ENCODE assay signal across 31 mouse cellular contexts in the genomic region with DNA sequence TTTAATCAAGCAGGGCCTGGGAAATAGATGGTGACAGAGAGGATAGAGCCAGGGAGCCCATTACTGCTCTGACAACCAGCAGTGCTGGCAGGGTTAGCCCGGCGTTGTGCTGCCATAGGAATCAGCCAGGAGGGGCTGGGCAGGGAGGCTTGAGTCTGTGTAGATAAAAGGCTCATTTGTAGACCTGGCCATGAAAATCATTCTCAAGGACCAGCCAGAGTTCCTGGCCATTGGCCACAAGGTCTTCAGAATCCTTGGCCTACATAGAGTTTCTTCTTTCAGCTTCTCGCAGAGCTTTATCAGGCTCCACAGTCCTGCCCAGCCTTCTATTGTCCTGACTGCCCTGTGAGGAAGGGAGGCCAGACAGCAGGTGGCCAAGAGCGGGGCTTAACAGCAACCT. TPM values are rescaled to one million over a fixed set of nuclear protein-coding genes. Genes with fewer than 3 reads are reported as not detected.
DNase-seq lines count a peak whose midpoint lies in the region; ATAC-seq and TF ChIP-seq lines count a peak whose summit lies in the region.
"Had no signal": no experiment of that assay in that cellular context is flagged by ENCODE, and none has a peak within 500 bp of the region (broad histone marks: within the 10 kb centered on the region; RNA-seq: fewer than 3 reads in every experiment).

No protein-coding gene starts in this region.

- no peak overlapping the region for H3K9ac ChIP-seq in intestine, embryonic 14.5 days (ENCODE audit: low read length)
- H3K9ac ChIP-seq in intestine, postnatal 0 days (ENCODE audit: low read depth, low read length): no peak overlapping the region
- no peak overlapping the region for H3K9ac ChIP-seq in heart, adult 2 months (ENCODE audit: low read depth, low read length)
- H3K9ac ChIP-seq: forebrain, embryonic 12.5 days; heart, embryonic 13.5 days; hindbrain, embryonic 15.5 days; limb, embryonic 15.5 days; midbrain, embryonic 15.5 days; neural tube, embryonic 15.5 days had no signal

- no peak overlapping the region for H3K4me3 ChIP-seq in intestine, embryonic 14.5 days (ENCODE audit: low read depth, low read length)
- no peak overlapping the region for H3K4me3 ChIP-seq in intestine, postnatal 0 days (ENCODE audit: low read depth, low read length)
- no peak overlapping the region for H3K4me3 ChIP-seq in small intestine, adult 2 months (ENCODE audit: low read depth, low read length)
- H3K4me3 ChIP-seq in heart, adult 2 months: no peak overlapping the region
- H3K4me3 ChIP-seq: forebrain, embryonic 12.5 days; heart, embryonic 13.5 days; hindbrain, embryonic 15.5 days; limb, embryonic 15.5 days; midbrain, embryonic 15.5 days; neural tube, embryonic 15.5 days had no signal

- TF ChIP-seq EP300 in heart, adult 2 months (IDR thresholded peaks at IDR 0.05; ENCODE audit: insufficient read depth, low read depth, low read length): no peak

- no peak for DNase-seq in intestine, embryonic 14.5 days (ENCODE audit: low spot score)
- DNase-seq in retina, postnatal 1 day: peak; percentile 48
- DNase-seq in retina, embryonic 14.5 days (ENCODE audit: low spot score): no peak
- no peak for DNase-seq in right cerebral cortex, postnatal 4 days
- no peak for DNase-seq in heart, adult 2 months
- DNase-seq: cerebellum, adult 11-12 months; heart, adult 11 months; kidney, adult 18-20 months; kidney, postnatal 36 days; lung, postnatal 14 days had no signal

- TF ChIP-seq POLR2A in small intestine, adult 2 months (IDR thresholded peaks at IDR 0.05; ENCODE audit: low read depth, low read length): no peak
- no peak for TF ChIP-seq POLR2A in heart, adult 2 months (IDR thresholded peaks at IDR 0.05; ENCODE audit: insufficient read depth, low read depth, low read length)

- no peak for TF ChIP-seq CTCF in intestine, postnatal 0 days (IDR thresholded peaks at IDR 0.05; ENCODE audit: low read depth)
- no peak for TF ChIP-seq CTCF in small intestine, adult 2 months (IDR thresholded peaks at IDR 0.05; ENCODE audit: extremely low read depth, insufficient read length, insufficient replicate concordance, low read depth, low read length)
- TF ChIP-seq CTCF in heart, adult 2 months (IDR thresholded peaks at IDR 0.05): no peak

- H3K27ac ChIP-seq in intestine, embryonic 14.5 days (ENCODE audit: low read depth): peak overlapping the region; percentile 25; the same call in 1 of the 2 replicates
- no peak overlapping the region for H3K27ac ChIP-seq in intestine, postnatal 0 days (ENCODE audit: low read depth, low read length)
- peak overlapping the region; percentile 55; the same call in 1 of the 2 replicates for H3K27ac ChIP-seq in small intestine, adult 2 months (ENCODE audit: insufficient read depth, low read depth, low read length)
- H3K27ac ChIP-seq in heart, adult 2 months: no peak overlapping the region
- H3K27ac ChIP-seq: forebrain, embryonic 12.5 days; heart, embryonic 13.5 days; hindbrain, embryonic 15.5 days; limb, embryonic 15.5 days; midbrain, embryonic 15.5 days; neural tube, embryonic 15.5 days had no signal

- no peaks in the 10 kb centered on the region for H3K36me3 ChIP-seq in intestine, embryonic 14.5 days (ENCODE audit: control insufficient read depth, insufficient read depth, low read length)
- H3K36me3 ChIP-seq in intestine, postnatal 0 days (ENCODE audit: control insufficient read depth, insufficient read depth): no peaks in the 10 kb centered on the region
- H3K36me3 ChIP-seq in small intestine, adult 2 months (ENCODE audit: control insufficient read depth, insufficient read depth, low read length): no peaks in the 10 kb centered on the region
- no peaks in the 10 kb centered on the region for H3K36me3 ChIP-seq in heart, adult 2 months (ENCODE audit: control insufficient read depth, insufficient read depth, low read length)
- H3K36me3 ChIP-seq: forebrain, embryonic 12.5 days; heart, embryonic 13.5 days; hindbrain, embryonic 15.5 days; limb, embryonic 15.5 days; midbrain, embryonic 15.5 days; neural tube, embryonic 15.5 days had no signal

- no peak overlapping the region for H3K4me2 ChIP-seq in intestine, embryonic 14.5 days (ENCODE audit: low read length)
- no peak overlapping the region for H3K4me2 ChIP-seq in intestine, postnatal 0 days (replicated peaks; ENCODE audit: low read depth)
- H3K4me2 ChIP-seq: forebrain, embryonic 12.5 days; heart, embryonic 13.5 days; hindbrain, embryonic 15.5 days; limb, embryonic 15.5 days; midbrain, embryonic 15.5 days; neural tube, embryonic 15.5 days had no signal

- ATAC-seq in intestine, embryonic 14.5 days (replicated peaks; ENCODE audit: low FRiP score, low TSS enrichment, low read depth): no peak; the same call in 1 of the 2 replicates
- ATAC-seq in intestine, postnatal 0 days: no peak
- ATAC-seq: midbrain, embryonic 15.5 days had no signal

- H3K27me3 ChIP-seq in intestine, embryonic 14.5 days (replicated peaks; ENCODE audit: control insufficient read depth, insufficient read depth, low read length): no peaks in the 10 kb centered on the region
- H3K27me3 ChIP-seq in intestine, postnatal 0 days (replicated peaks; ENCODE audit: control insufficient read depth, insufficient read depth, low read length): no peaks in the 10 kb centered on the region
- no peaks in the 10 kb centered on the region for H3K27me3 ChIP-seq in small intestine, adult 2 months (ENCODE audit: control insufficient read depth, insufficient read depth, low read length)
- H3K27me3 ChIP-seq in heart, adult 2 months (ENCODE audit: control insufficient read depth, insufficient read depth, low read length): no peaks in the 10 kb centered on the region
- H3K27me3 ChIP-seq: CH12.LX; forebrain, embryonic 12.5 days; hindbrain, embryonic 15.5 days; megakaryocyte, embryonic 14.5 days; midbrain, embryonic 15.5 days; neural tube, embryonic 15.5 days had no signal

- H3K9me3 ChIP-seq in intestine, embryonic 14.5 days (ENCODE audit: control insufficient read depth, low read length): no peaks in the 10 kb centered on the region
- no peaks in the 10 kb centered on the region for H3K9me3 ChIP-seq in intestine, postnatal 0 days (ENCODE audit: control insufficient read depth)
- H3K9me3 ChIP-seq: forebrain, embryonic 12.5 days; heart, embryonic 13.5 days; hindbrain, embryonic 15.5 days; limb, embryonic 15.5 days; megakaryocyte, embryonic 14.5 days; midbrain, embryonic 15.5 days; neural tube, embryonic 15.5 days had no signal

- intact Hi-C loops in heart, adult 2 months (cut with DNase I): loop anchor here (5.0 kb wide), 1 partner anchor 38 kb away; no protein-coding TSS in a partner anchor

- peaks cover 39% of the 10 kb centered on the region for H3K4me1 ChIP-seq in intestine, embryonic 14.5 days (replicated peaks; ENCODE audit: control insufficient read depth, insufficient read depth, low read length)
- H3K4me1 ChIP-seq in intestine, postnatal 0 days (replicated peaks; ENCODE audit: control insufficient read depth, insufficient read depth, low read length): no peaks in the 10 kb centered on the region
- peaks cover 11% of the 10 kb centered on the region for H3K4me1 ChIP-seq in small intestine, adult 2 months (ENCODE audit: control insufficient read depth, insufficient read depth, insufficient read length, low read length)
- no peaks in the 10 kb centered on the region for H3K4me1 ChIP-seq in heart, adult 2 months (ENCODE audit: control insufficient read depth, insufficient read depth, low read length)

- H3K79me2 ChIP-seq in heart, adult 2 months (replicated peaks; ENCODE audit: control insufficient read depth, insufficient read depth, low read length): no peaks in the 10 kb centered on the region

- WGBS in intestine, embryonic 14.5 days: 28% methylated on average over 4 of the region's 4 CpGs
- 37% methylated on average over 4 of the region's 4 CpGs for WGBS in intestine, postnatal 0 days
- 30% methylated on average over 4 of the region's 4 CpGs for WGBS in small intestine, adult 2 months
- 66% methylated on average over 4 of the region's 4 CpGs for WGBS in heart, adult 2 months

RNA-seq across cellular contexts. Expression of gene 1700017B05Rik, which starts 17.0 kb away (rescaled TPM):
- 41.2 and 42.1 TPM in 2 replicates for polyA plus RNA-seq in intestine, embryonic 14.5 days (2014; fragmentation: Nextera tagmentation; extraction: Ambion mirVana)
- polyA plus RNA-seq in intestine, postnatal 0 days (2015; fragmentation: Nextera tagmentation; extraction: Ambion mirVana): 12.8 and 14.2 TPM in 2 replicates
- 14.1 and 28.7 TPM in 2 replicates for polyA plus RNA-seq in small intestine, adult 2 months (2012; rRNA removed)
- total RNA-seq in heart, adult 2 months (2021): 10 to 100 TPM in 1 of 2 experiments, 1 to 10 TPM in 1; 8.6 to 11.8 TPM
- 6.1 and 6.5 TPM in 2 replicates for polyA plus RNA-seq in heart, adult 2 months (2012; rRNA removed)

RNA-seq across cellular contexts. Expression of gene Trcg1, which starts 43.1 kb away (rescaled TPM):
- polyA plus RNA-seq in intestine, embryonic 14.5 days (2014; fragmentation: Nextera tagmentation; extraction: Ambion mirVana): not detected in 2 replicates
- not detected in 2 replicates for polyA plus RNA-seq in intestine, postnatal 0 days (2015; fragmentation: Nextera tagmentation; extraction: Ambion mirVana)
- not detected in 2 replicates for polyA plus RNA-seq in small intestine, adult 2 months (2012; rRNA removed)
- not detected for total RNA-seq in heart, adult 2 months (2021)
- not detected in 2 replicates for polyA plus RNA-seq in heart, adult 2 months (2012; rRNA removed)
- total RNA-seq: CH12.LX; common myeloid progenitor, adult 5-6 weeks; gastrocnemius, adult 8-10 months; heart, postnatal 25 days; left cerebral cortex, adult 18-20 months; left cerebral cortex, postnatal 36 days; MEL had no signal
- polyA plus RNA-seq: embryonic facial prominence, embryonic 11.5 days; forebrain, embryonic 12.5 days; hindbrain, embryonic 15.5 days; limb, embryonic 15.5 days; liver, embryonic 16.5 days; midbrain, embryonic 15.5 days; neural tube, embryonic 15.5 days; spleen, adult 2 months; stomach, embryonic 14.5 days; thymus, postnatal 0 days had no signal

Comparison
In these comparisons a context has a peak if more than half of its experiments do, and no peak if none do; other contexts are left out.
1. H3K27ac ChIP-seq: peak in intestine, embryonic 14.5 days (single experiment) and small intestine, adult 2 months (single experiment); none in intestine, postnatal 0 days (single experiment) and heart, adult 2 months (single experiment).